ENCODE assay signal across 11 mouse cellular contexts in genomic region chr16:21955591-21955990, GRCm38 (mm10). TPM values are rescaled to one million over a fixed set of nuclear protein-coding genes. Genes with fewer than 3 reads are reported as not detected.
A peak's percentile ranks its signal among the peaks of the same experiment; 100 is the strongest.
DNase-seq lines count a peak whose midpoint lies in the region; ATAC-seq and TF ChIP-seq lines count a peak whose summit lies in the region.
"Had no signal": no experiment of that assay in that cellular context is flagged by ENCODE, and none has a peak within 500 bp of the region (broad histone marks: within the 10 kb centered on the region; RNA-seq: fewer than 3 reads in every experiment).

No protein-coding gene starts in this region.

- peak overlapping the region; percentile 66 for H3K9ac ChIP-seq in heart, embryonic 12.5 days
- no peak overlapping the region for H3K9ac ChIP-seq in lung, postnatal 0 days (replicated peaks; ENCODE audit: low read depth)
- no peak overlapping the region for H3K9ac ChIP-seq in forebrain, embryonic 16.5 days (replicated peaks; ENCODE audit: low read depth, low read length)
- H3K9ac ChIP-seq: embryonic facial prominence, embryonic 15.5 days had no signal

- 40% methylated on average over 12 of the region's 12 CpGs for WGBS in heart, embryonic 12.5 days
- 61% methylated on average over 12 of the region's 12 CpGs for WGBS in lung, postnatal 0 days
- 83% methylated on average over 12 of the region's 12 CpGs for WGBS in forebrain, embryonic 16.5 days

- TF ChIP-seq CTCF in lung, postnatal 0 days (IDR thresholded peaks at IDR 0.05), result no peak

- peak overlapping the region; percentile 59 for H3K4me2 ChIP-seq in heart, embryonic 12.5 days
- no peak overlapping the region for H3K4me2 ChIP-seq in lung, postnatal 0 days (replicated peaks; ENCODE audit: low read depth, low read length)
- H3K4me2 ChIP-seq in forebrain, embryonic 16.5 days (ENCODE audit: low read length), result no peak overlapping the region
- H3K4me2 ChIP-seq: embryonic facial prominence, embryonic 15.5 days had no signal

- H3K27me3 ChIP-seq in heart, embryonic 12.5 days (replicated peaks), result no peaks in the 10 kb centered on the region; the same call in 1 of the 2 replicates
- H3K27me3 ChIP-seq in lung, postnatal 0 days (replicated peaks; ENCODE audit: insufficient read depth, low read length), result no peaks in the 10 kb centered on the region
- no peaks in the 10 kb centered on the region for H3K27me3 ChIP-seq in forebrain, embryonic 16.5 days (replicated peaks; ENCODE audit: control insufficient read depth, insufficient read depth, low read length)
- H3K27me3 ChIP-seq: embryonic facial prominence, embryonic 15.5 days had no signal

- peak overlapping the region; percentile 75; the same call in 1 of the 2 replicates for H3K27ac ChIP-seq in heart, embryonic 12.5 days (ENCODE audit: poor library complexity, severe bottlenecking)
- H3K27ac ChIP-seq in lung, postnatal 0 days (ENCODE audit: low read length), result peak overlapping the region; percentile 62; the same call in 1 of the 2 replicates
- H3K27ac ChIP-seq in forebrain, embryonic 16.5 days (ENCODE audit: low read length), result no peak overlapping the region
- H3K27ac ChIP-seq: embryonic facial prominence, embryonic 15.5 days; macrophage had no signal

- H3K36me3 ChIP-seq in heart, embryonic 12.5 days, result no peaks in the 10 kb centered on the region
- no peaks in the 10 kb centered on the region for H3K36me3 ChIP-seq in lung, postnatal 0 days (ENCODE audit: insufficient read depth, low read length)
- H3K36me3 ChIP-seq in forebrain, embryonic 16.5 days (ENCODE audit: control insufficient read depth, insufficient read depth), result no peaks in the 10 kb centered on the region
- H3K36me3 ChIP-seq: embryonic facial prominence, embryonic 15.5 days had no signal

- H3K4me3 ChIP-seq in heart, embryonic 12.5 days, result peak overlapping the region; percentile 24; the same call in 1 of the 2 replicates
- H3K4me3 ChIP-seq in lung, postnatal 0 days (ENCODE audit: low read depth, low read length), result no peak overlapping the region
- H3K4me3 ChIP-seq in forebrain, embryonic 16.5 days (replicated peaks; ENCODE audit: low read length), result no peak overlapping the region
- H3K4me3 ChIP-seq: embryonic facial prominence, embryonic 15.5 days had no signal

- peaks cover 14% of the 10 kb centered on the region for H3K4me1 ChIP-seq in heart, embryonic 12.5 days (replicated peaks)
- H3K4me1 ChIP-seq in lung, postnatal 0 days (ENCODE audit: insufficient read depth, low read depth, low read length), result no peaks in the 10 kb centered on the region
- H3K4me1 ChIP-seq in forebrain, embryonic 16.5 days (replicated peaks; ENCODE audit: control insufficient read depth, insufficient read depth, low read length), result no peaks in the 10 kb centered on the region

- DNase-seq in adrenal gland, adult 2 months, result peak; percentile 74
- peak; percentile 60 to 62 for DNase-seq in adrenal gland, postnatal 36 days
- peak; percentile 65 for DNase-seq in lung, postnatal 0 days (ENCODE audit: low spot score)
- DNase-seq in urinary bladder, postnatal 25 days (ENCODE audit: low spot score), result no peak
- DNase-seq in right cerebral cortex, postnatal 10 days (ENCODE audit: low spot score in 2 of 2), result no peak
- DNase-seq: kidney, postnatal 14 days; layer of hippocampus, postnatal 36 days had no signal

- ATAC-seq in heart, embryonic 12.5 days (ENCODE audit: insufficient number of reproducible peaks, low FRiP score), result peak; percentile 64
- peak; percentile 79 for ATAC-seq in lung, postnatal 0 days
- no peak for ATAC-seq in forebrain, embryonic 16.5 days

- no peak for TF ChIP-seq EP300 in lung, postnatal 0 days (IDR thresholded peaks at IDR 0.05)

- H3K9me3 ChIP-seq in heart, embryonic 12.5 days (replicated peaks), result 0 out of 2 replicates have a peak, but pooled peaks cover 5% of the 10 kb centered on the region
- H3K9me3 ChIP-seq in lung, postnatal 0 days (ENCODE audit: low read length), result no peaks in the 10 kb centered on the region
- H3K9me3 ChIP-seq in forebrain, embryonic 16.5 days (ENCODE audit: control insufficient read depth, low read length), result no peaks in the 10 kb centered on the region
- H3K9me3 ChIP-seq: embryonic facial prominence, embryonic 15.5 days had no signal

RNA-seq across cellular contexts. Expression of gene Tmem41a, which starts 8.2 kb away (rescaled TPM):
- total RNA-seq in adrenal gland, adult 2 months (2021), result 10 to 100 TPM; 13.6 to 23.5 TPM
- polyA plus RNA-seq in adrenal gland, adult 2 months (2012; rRNA removed), result 12.9 and 15.2 TPM in 2 replicates
- 10 to 100 TPM; 17.3 to 19.9 TPM for total RNA-seq in adrenal gland, postnatal 36 days (2021)
- polyA plus RNA-seq in heart, embryonic 12.5 days (2016; fragmentation: Nextera tagmentation; extraction: Ambion mirVana), result 37.6 and 37.8 TPM in 2 replicates
- 33.6 and 40.6 TPM in 2 replicates for polyA plus RNA-seq in lung, postnatal 0 days (2015; fragmentation: Nextera tagmentation; extraction: Ambion mirVana)
- 25.9 and 29.4 TPM in 2 replicates for polyA plus RNA-seq in forebrain, embryonic 16.5 days (2015; fragmentation: Nextera tagmentation; extraction: Ambion mirVana)

RNA-seq across cellular contexts. Expression of gene Liph, which starts 39.9 kb away (rescaled TPM):
- total RNA-seq in adrenal gland, adult 2 months (2021), result under 1 TPM; 0.26 to 0.79 TPM
- polyA plus RNA-seq in adrenal gland, adult 2 months (2012; rRNA removed), result 0.03 TPM in 1 of 2 replicates, not detected in the other
- total RNA-seq in adrenal gland, postnatal 36 days (2021), result under 1 TPM in 1 of 2 experiments, not detected in 1; 0.23 TPM
- 0.18 and 0.27 TPM in 2 replicates for polyA plus RNA-seq in heart, embryonic 12.5 days (2016; fragmentation: Nextera tagmentation; extraction: Ambion mirVana)
- 30.4 and 31.0 TPM in 2 replicates for polyA plus RNA-seq in lung, postnatal 0 days (2015; fragmentation: Nextera tagmentation; extraction: Ambion mirVana)
- 0.43 and 1.1 TPM in 2 replicates for polyA plus RNA-seq in forebrain, embryonic 16.5 days (2015; fragmentation: Nextera tagmentation; extraction: Ambion mirVana)

RNA-seq across cellular contexts. Expression of gene Senp2, which starts 53.7 kb away (rescaled TPM):
- 10 to 100 TPM; 33.0 to 64.4 TPM for total RNA-seq in adrenal gland, adult 2 months (2021)
- polyA plus RNA-seq in adrenal gland, adult 2 months (2012; rRNA removed), result 3.6 and 3.7 TPM in 2 replicates
- total RNA-seq in adrenal gland, postnatal 36 days (2021), result 10 to 100 TPM; 43.1 to 53.5 TPM
- polyA plus RNA-seq in heart, embryonic 12.5 days (2016; fragmentation: Nextera tagmentation; extraction: Ambion mirVana), result 36.8 and 37.2 TPM in 2 replicates
- 29.6 and 30.2 TPM in 2 replicates for polyA plus RNA-seq in lung, postnatal 0 days (2015; fragmentation: Nextera tagmentation; extraction: Ambion mirVana)
- polyA plus RNA-seq in forebrain, embryonic 16.5 days (2015; fragmentation: Nextera tagmentation; extraction: Ambion mirVana), result 50.6 and 51.2 TPM in 2 replicates

Comparison
In these comparisons a context has a peak if more than half of its experiments do, and no peak if none do; other contexts are left out.
1. DNase-seq: peak in adrenal gland, adult 2 months (single experiment), adrenal gland, postnatal 36 days (2 of 2) and lung, postnatal 0 days (single experiment); none in urinary bladder, postnatal 25 days (single experiment) and right cerebral cortex, postnatal 10 days (0 of 2).
2. RNA of gene Liph, which starts 39.9 kb away (polyA plus RNA-seq): 30.4 to 31.0 TPM in lung, postnatal 0 days; 0.43 to 1.1 TPM in forebrain, embryonic 16.5 days, 0.18 to 0.27 TPM in heart, embryonic 12.5 days and 0.03 TPM in adrenal gland, adult 2 months; every median in the first group is over 10 times any median in the second.